Mouse (Mus musculus) layer of hippocampus, adult 2 months (tissue): ENCODE measurements at regions not wholly inside any gene's neighbourhood (a gene's known extent, or its start where the extent isn't known, plus 50 kb on each side); places are given as distances from the start of the nearest gene placed in this dataset.

Source experiments
- DNase-seq, 2 experiments: peaks; one replicate each; pipeline ENCODE4 v3.0.0; 2022; ENCODE audit warnings: low spot score in 2 of 2
- H3K27ac ChIP-seq: fragments of 200-600 bp; 2 replicates; pipeline ENCODE4 v1.8.1; 2022
- H3K4me3 ChIP-seq: fragments of 200-600 bp; 2 replicates; pipeline ENCODE4 v1.8.1; 2022; ENCODE audit warnings: mild to moderate bottlenecking
- CTCF ChIP-seq: fragments of 200-600 bp; conservative IDR thresholded peaks from 2 replicates; pipeline ENCODE4 v1.8.1; 2022; ENCODE audit warnings: antibody characterized with exemption, mild to moderate bottlenecking, moderate library complexity

GRCm38 (mm10) chr2:27812946-27813345, 73.3 kb upstream of the Col5a1 start:
- H3K4me3 ChIP-seq: no peak overlapping the region
- no peak for DNase-seq
- no peak overlapping the region for H3K27ac ChIP-seq
- no peak for TF ChIP-seq CTCF

DNA sequence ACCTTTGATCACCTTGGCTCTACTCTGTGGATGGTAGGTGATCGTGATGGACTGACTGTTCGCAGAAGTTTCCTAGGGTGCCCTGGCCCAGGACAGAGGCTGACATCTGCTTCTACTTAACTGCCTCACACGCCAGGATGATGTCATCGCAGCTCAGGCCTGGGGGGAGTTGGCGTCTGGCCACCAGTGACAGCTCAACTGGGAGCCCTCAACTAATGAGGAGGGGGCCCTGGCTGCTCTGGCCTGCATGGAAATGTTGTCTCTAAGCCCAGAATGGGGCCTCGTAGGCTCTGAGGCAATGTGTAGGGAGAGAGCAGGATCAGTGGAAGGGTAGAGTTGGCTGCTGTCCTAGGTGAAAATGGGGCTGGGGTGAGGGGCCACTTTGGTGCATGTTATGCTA, 72.9 kb upstream of the Col5a1 start:
- H3K4me3 ChIP-seq: no peak overlapping the region
- no peak for DNase-seq
- no peak overlapping the region for H3K27ac ChIP-seq
- no peak for TF ChIP-seq CTCF

GRCm38 (mm10) chr2:27818656-27819055, 67.6 kb upstream of the Col5a1 start:
- no peak for TF ChIP-seq CTCF
- no peak overlapping the region for H3K27ac ChIP-seq
- no peak for DNase-seq

GRCm38 (mm10) chr2:27826826-27827225, 59.4 kb upstream of the Col5a1 start:
- no peak for TF ChIP-seq CTCF
- H3K27ac ChIP-seq: no peak overlapping the region
- no peak for DNase-seq
- H3K4me3 ChIP-seq: no peak overlapping the region

More at GRCm38 (mm10) chr2:27818656-27819055, 67.6 kb upstream of the Col5a1 start:
- H3K4me3 ChIP-seq: no peak overlapping the region

- no peak overlapping the region for H3K4me3 ChIP-seq
- no peak overlapping the region for H3K27ac ChIP-seq
- no peak for TF ChIP-seq CTCF
- no peak for DNase-seq
Measured at GRCm38 (mm10) chr2:27827582-27827981, 58.6 kb upstream of the Col5a1 start.

- Histone ChIP-seq H3K4me3 (no peak overlapping the region), H3K27ac (no peak overlapping the region)
- no peak for DNase-seq
- no peak for TF ChIP-seq CTCF
Measured at GRCm38 (mm10) chr2:27828237-27828636, 58.0 kb upstream of the Col5a1 start.

GRCm38 (mm10) chr2:27829551-27829950, 56.7 kb upstream of the Col5a1 start:
- Histone ChIP-seq H3K27ac (no peak overlapping the region), H3K4me3 (no peak overlapping the region)
- no peak for TF ChIP-seq CTCF
- DNase-seq: no peak

- DNase-seq: no peak
- H3K27ac ChIP-seq: no peak overlapping the region
- no peak for TF ChIP-seq CTCF
- no peak overlapping the region for H3K4me3 ChIP-seq
Measured at GRCm38 (mm10) chr2:27834971-27835370, 51.3 kb upstream of the Col5a1 start.

GRCm38 (mm10) chr2:27835758-27836460, 50.3 kb upstream of the Col5a1 start:
- peak overlapping the region; percentile 24; the same call in 1 of the 2 replicates for H3K27ac ChIP-seq
- peak; percentile 58 to 69 for DNase-seq
- H3K4me3 ChIP-seq: no peak overlapping the region
- no peak for TF ChIP-seq CTCF
